Mouse (Mus musculus) liver, adult (tissue): Measurements from ENCODE around the gene Mcm9.

ENCODE experiments used
- GATA4 ChIP-seq: IDR thresholded peaks from 2 replicates; pipeline ENCODE4 v1.6.1; 2014; ENCODE audit warnings: mild to moderate bottlenecking, low read length; ENCODE audit not compliant: insufficient replicate concordance

The Mcm9 gene

DNA sequence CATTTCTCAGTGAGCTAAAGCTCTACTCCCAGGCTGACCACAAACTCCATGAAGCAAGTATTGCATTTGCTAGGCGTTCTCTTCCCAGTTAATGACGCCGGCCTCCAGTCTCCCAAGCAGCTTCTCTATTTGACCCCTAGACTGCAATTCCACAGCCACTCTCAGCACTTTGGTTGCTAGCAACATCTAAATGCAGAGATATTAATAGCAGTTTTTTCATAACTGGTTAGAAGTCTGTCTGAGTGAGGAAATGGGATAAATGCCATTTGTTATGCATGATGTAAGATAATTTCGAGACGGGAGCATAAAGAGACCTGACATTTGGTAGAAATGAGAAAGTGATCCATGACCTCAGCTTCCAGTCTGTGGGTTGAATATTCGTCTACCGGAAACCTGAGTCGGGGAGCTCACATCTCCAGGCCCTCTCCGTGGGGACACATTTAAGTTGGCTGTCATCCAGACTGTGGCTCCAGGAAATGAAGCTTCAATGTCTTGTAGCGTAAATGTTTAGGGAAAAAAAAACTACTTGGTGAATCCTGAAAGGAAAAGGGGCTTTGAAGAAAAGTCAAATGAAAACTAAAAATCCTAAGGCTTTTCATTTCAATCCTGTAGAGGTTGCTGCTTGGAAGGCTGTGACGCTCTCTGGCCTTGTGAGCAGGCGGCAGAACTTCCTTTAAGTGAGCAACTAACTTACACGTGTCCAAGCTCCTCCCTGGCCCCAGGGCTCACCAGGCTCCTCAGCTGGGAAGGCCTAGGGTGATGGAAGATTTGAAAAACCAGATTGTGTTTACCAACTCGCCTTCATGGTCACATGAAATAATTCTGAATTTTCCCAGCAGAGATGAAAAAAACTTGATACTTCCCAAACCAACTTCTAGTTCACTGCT, 110.9 kb downstream of the Mcm9 start:
- TF ChIP-seq GATA4 = no peak

DNA sequence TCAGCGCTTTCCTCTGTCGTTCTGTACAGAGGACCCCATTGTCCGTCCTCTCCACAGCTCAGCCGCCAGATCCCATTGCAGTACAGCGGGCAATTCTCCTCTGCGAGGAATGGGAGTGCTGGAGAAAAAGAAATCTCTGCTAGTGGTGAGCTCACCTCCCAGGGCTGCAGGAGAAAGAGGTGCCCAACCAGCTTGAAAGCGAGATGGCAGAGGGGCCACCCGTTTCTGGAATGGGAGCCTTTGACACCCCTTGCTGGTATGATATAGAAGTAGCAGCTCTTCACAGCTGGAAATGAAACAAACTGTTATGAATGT, 111.7 kb downstream of the Mcm9 start:
- TF ChIP-seq GATA4 = no peak

DNA sequence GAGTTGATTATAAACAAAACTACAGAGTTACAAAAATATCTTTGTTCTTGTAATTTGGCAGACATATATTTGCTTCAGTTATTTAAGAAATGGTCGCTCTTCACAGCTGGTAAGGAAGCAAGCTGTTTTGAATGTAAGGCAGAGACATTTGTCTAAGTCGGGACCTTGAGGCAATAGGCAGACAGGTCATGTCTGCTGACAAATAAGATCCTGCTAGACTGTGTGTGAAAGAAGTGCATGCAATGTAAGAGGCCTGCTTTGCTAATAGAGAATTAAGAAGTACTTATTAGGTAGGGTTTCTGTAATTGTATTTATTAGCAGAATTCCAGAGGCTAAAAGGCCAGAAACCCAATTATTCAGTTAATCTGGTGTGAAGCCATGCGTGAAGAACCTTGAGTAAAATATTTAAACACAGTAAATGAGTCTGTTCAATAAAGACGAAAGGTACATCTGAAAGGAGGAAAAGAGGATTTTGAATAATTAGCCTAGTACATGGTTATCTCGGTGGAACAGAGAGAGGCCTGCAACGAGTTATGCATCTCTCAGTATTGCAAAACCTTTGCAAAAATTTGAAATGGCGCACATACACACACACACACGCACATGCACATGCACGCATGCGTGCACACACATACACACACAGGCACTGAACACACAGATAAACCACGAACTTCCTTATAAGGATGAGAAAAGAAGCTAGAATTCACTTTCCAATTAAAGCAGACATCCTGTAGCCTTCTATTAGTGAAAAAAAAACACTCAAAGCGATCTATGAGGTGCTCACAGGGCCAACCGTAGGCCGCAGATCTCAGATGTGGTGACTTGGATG, 112.3 kb downstream of the Mcm9 start:
- TF ChIP-seq GATA4 = no peak

DNA sequence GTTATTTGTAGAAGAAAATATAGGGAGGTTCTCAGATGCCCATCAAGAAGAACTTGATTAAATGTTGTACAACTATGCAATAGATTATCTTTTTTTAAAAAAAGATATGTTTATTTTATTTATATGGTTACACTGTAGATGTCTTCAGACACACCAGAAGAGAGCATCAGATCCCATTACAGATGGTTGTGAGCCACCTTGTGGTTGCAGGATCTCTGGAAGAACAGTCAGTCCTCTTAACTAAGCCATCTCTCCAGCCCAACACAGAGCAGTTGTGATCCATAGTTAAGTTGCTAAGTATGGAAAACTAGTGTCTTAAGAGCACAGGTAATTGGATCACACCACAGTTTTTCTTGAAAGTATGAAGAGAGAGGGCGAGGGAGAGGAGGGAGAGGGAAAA, 117.7 kb downstream of the Mcm9 start:
- no peak for TF ChIP-seq GATA4

DNA sequence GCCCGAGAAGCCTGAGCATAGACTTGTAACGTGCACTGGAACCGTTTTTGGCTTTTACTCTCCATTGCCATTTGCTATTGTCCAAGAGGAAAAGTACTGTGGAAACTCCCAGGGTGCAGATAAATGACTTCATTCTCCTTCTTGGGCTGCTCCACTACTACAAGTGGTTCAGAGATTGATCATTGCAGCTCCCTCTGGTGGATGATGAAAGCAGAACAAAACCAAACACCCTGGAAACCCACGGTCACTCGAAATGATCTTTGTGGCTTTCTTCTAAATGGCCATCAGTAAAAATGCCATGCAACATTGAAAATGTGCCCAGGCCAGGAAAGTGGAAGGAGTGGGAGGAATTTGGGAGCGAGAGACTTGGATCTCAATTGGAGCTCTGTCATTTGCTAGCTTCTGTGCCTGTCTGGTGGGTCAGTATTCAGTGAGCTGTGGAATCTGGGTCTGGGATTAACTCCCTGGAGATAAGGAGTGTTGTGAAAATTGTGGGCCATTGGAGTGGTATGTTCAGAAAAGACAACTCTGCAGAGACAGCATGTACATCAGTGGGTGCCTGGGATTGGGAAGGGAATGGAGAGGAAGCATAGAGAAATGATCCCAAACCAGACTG, 121.0 kb downstream of the Mcm9 start:
- TF ChIP-seq GATA4 = no peak

DNA sequence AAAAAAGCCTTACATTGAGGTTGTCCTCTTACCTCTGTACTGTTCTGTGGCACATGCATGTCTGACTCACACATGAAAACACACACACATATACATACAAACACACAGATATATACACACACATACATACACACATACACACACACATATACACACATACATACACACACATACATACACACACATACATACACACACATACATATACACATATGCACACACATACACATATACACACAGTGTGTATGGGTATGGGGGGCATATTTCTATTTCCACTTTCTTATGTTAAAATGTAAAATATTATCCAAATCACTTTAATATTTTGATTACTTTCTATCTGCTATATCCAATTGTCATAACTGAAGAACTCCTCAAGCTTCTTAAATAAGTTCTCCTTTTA, 121.6 kb downstream of the Mcm9 start:
- no peak for TF ChIP-seq GATA4

DNA sequence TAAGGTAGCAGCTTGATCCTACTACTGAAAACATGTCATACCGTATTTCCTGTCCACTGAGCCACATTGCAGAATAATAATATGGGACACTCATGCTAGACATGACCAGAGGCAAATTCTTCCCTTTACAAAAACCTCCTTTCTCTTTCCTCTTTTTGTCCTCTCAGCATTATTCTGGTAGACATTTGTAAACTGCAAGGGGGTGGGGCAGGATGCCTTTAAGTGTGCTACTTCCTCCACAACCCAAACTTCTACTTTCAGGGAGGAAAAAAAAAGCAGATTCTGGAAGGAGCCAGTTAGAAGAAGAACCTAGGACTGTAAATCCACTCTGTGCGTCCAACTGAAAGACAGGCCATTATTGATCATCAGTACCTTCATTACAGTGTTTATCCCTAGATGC, 124.7 kb downstream of the Mcm9 start:
- TF ChIP-seq GATA4 = no peak

DNA sequence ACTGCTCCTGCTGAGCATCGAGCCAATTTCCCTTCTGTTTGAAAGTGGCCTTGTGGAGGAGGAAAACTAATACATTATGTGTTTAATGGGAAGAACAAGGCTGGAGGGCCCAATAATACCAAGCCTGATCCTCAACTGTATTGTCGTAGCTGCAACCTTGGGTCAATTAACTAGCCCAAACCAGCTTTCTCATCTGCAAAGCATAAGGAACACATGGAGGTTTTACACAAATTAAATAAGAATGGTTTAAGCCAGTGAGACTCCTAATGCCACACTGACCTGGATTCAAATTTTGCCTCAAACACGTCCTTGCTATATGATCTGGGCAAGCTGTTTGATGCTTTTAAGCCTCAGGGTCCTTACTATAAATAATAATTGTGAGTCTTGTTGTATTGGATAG, 125.2 kb downstream of the Mcm9 start:
- no peak for TF ChIP-seq GATA4

DNA sequence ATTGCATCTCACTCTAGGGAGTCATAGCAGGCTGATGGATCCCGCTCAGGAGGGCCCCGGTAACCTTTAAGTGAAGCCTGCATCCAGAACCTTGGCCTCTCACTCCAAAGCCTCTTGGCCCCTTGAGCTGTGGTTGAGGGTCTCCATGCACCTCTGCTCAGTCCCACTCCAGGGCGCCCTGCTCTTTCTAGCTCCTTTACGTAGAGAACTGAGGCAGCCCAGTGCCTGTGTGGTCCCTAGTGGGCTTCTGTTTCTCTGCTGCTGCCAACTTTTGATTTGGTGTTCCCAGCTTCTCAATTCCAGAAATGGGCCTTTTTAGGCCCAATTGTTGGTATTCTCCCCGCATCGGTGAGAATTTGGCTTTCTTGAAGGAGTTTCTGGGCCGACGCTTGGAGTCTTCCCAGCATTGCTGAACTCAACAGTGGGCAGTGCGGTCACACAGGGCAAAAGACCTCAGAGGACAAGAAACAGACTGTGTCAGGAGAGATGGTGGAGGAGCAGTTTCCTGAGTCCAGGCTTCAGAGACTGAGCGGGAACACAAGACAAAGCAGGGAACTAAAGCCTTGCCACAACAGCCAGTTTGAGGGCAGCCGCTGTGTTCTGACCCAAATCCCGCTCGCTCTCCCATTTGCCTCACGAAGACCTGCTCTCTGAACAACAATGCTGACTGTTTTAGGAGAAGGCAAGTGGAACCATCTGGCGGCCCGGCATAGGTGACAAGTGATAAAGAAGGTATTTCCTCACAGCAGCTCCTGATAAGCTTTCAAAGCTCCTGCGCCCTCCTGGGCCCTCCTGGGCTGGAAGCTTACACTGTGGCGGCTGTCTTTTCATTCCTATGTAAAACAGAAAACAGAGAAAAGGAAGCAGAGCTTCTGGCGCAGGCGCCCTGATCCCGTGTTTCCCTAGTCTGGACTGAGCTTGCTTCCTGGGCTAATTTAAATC, 127.1 kb downstream of the Mcm9 start:
- TF ChIP-seq GATA4 = no peak

DNA sequence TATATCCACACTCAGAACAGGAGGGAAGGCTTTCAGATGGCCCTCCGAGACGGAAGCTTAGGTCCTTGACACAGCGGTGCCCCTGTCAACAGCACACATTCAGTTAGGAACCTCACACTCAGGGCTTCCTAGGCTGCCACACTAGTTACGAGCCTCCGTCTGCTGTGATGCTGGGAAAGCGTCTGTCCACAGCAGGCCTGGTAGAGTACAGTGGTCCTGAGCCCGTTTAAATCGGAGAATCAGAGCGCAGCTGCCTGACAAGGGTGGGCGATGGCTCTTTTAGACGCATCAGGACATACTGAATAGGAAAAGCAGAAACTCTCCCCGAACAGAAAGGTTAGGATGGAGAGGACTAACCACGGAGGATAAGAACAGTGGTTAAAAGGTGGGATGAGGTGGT, 127.8 kb downstream of the Mcm9 start:
- TF ChIP-seq GATA4 = no peak

DNA sequence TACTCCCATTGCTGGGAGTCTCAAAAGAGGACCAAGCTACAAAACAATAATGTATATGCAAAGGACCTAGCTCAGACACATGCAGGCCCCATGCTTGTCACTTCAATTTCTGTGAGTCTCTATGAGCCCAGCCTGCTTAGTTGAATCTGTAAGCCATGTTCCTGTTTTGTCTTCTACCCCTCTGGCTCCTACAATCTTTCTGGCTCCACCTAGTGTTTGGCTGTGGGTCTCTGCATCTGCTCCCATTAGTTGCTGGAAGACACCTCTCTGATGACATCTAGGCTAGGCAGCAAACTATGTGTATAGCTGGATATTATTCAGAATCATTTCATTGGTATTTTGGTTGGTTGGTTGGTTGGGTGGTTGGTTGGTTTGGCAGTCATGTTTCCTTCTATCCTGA, 130.7 kb downstream of the Mcm9 start:
- no peak for TF ChIP-seq GATA4

DNA sequence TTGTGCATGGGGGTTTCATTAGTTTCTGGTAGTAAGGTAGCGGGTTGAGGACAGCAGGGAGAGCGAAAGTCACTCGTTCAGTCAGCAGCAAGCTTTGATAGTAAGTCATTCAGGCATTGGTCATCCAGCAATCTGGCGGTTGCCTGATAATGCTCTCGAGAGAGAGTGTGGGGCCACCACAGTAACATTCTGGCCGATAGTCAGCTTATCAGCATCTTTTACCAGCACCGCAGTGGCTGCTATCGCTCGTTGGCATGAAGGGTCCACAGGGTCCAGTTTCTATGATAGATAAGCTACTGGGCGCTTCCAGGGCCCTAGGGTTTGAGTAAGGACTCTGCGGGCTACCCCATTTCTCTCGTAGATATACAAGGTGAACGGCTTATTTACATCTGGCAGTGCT, 136.3 kb downstream of the Mcm9 start:
- TF ChIP-seq GATA4 = no peak
